Mouse (Mus musculus) ES-Bruce4 (cell line): Measurements from ENCODE around the gene Nosip. TPM values are rescaled to one million over a fixed set of nuclear protein-coding genes. Genes with fewer than 3 reads are reported as not detected.
A peak's percentile ranks its signal among the peaks of the same experiment; 100 is the strongest.

Experiments used
- H3K27ac ChIP-seq: 2 replicates; pipeline ENCODE4 v1.5.1; 2012; ENCODE audit warnings: low read length, inconsistent platforms; ENCODE audit not compliant: insufficient read depth
- H3K27me3 ChIP-seq: 2 replicates; pipeline ENCODE4 v1.6.1; 2012; ENCODE audit warnings: mild to moderate bottlenecking, low read length, inconsistent platforms; ENCODE audit not compliant: control insufficient read depth, poor library complexity, insufficient read depth, severe bottlenecking
- H3K36me3 ChIP-seq: 2 replicates; pipeline ENCODE4 v1.6.1; 2012; ENCODE audit warnings: inconsistent platforms, mild to moderate bottlenecking, low read length, moderate library complexity; ENCODE audit not compliant: control insufficient read depth, poor library complexity, insufficient read depth, severe bottlenecking
- H3K4me1 ChIP-seq: one replicate; pipeline ENCODE4 v1.8.1; 2011; ENCODE audit warnings: low read length; ENCODE audit not compliant: control insufficient read depth, insufficient read depth
- H3K4me3 ChIP-seq: 2 replicates; pipeline ENCODE4 v1.5.1; 2011; ENCODE audit warnings: low read depth, mild to moderate bottlenecking, low read length
- H3K9ac ChIP-seq: 2 replicates; pipeline ENCODE4 v1.6.1; 2012; ENCODE audit warnings: low read depth, mild to moderate bottlenecking, inconsistent platforms; ENCODE audit not compliant: poor library complexity, severe bottlenecking
- H3K9me3 ChIP-seq: replicated peaks from 2 replicates; pipeline ENCODE4 v1.6.1; 2012; ENCODE audit warnings: mild to moderate bottlenecking, low read length, inconsistent platforms; ENCODE audit not compliant: control insufficient read depth, poor library complexity, insufficient read depth, severe bottlenecking
- CTCF ChIP-seq: IDR thresholded peaks from one replicate; pipeline ENCODE4 v1.8.1; 2011; ENCODE audit warnings: low read depth, low read length
- EP300 ChIP-seq: IDR thresholded peaks from 2 replicates; pipeline ENCODE4 v1.6.1; 2011; ENCODE audit warnings: low read depth, low read length; ENCODE audit not compliant: insufficient read depth
- POLR2A ChIP-seq: IDR thresholded peaks from one replicate; pipeline ENCODE4 v1.8.1; 2011; ENCODE audit warnings: low read length; ENCODE audit not compliant: insufficient read depth
- polyA plus RNA-seq: library from polyadenylated mRNA; stranded (reverse); fragments of >200 nt; gene quantifications from 2 replicates; pipeline ENCODE4 v1.2.4, GENCODE M21; 2011; ENCODE audit warnings: low read depth; ENCODE audit not compliant: missing spikeins, insufficient read depth, insufficient read length

Gene Nosip
- polyA plus RNA-seq, 1 experiment = 62.4 TPM

GRCm38 (mm10) chr7:45061532-45062075, 625 bp upstream of the Nosip start:
- no peak overlapping the region for H3K27ac ChIP-seq
- no peaks in the 10 kb centered on the region for H3K36me3 ChIP-seq
- H3K4me1 ChIP-seq = no peaks in the 10 kb centered on the region
- no peak for TF ChIP-seq POLR2A
- no peak for TF ChIP-seq EP300
- TF ChIP-seq CTCF = no peak
- H3K9me3 ChIP-seq = no peaks in the 10 kb centered on the region
- H3K9ac ChIP-seq = peak overlapping the region; percentile 15; the same call in 1 of the 2 replicates
- no peaks in the 10 kb centered on the region for H3K27me3 ChIP-seq
- peak overlapping the region; percentile 54 for H3K4me3 ChIP-seq

GRCm38 (mm10) chr7:45067190-45067999, 5.2 kb downstream of the Nosip start:
- peak overlapping the region; percentile 68 for H3K27ac ChIP-seq
- H3K9ac ChIP-seq = peak overlapping the region; percentile 24; the same call in 1 of the 2 replicates
- H3K9me3 ChIP-seq = no peaks in the 10 kb centered on the region
- H3K4me1 ChIP-seq = no peaks in the 10 kb centered on the region
- H3K4me3 ChIP-seq = no peak overlapping the region
- TF ChIP-seq CTCF (no peak), POLR2A (no peak), EP300 (no peak)
- H3K36me3 ChIP-seq = no peaks in the 10 kb centered on the region
- no peaks in the 10 kb centered on the region for H3K27me3 ChIP-seq

GRCm38 (mm10) chr7:45068000-45068318, 5.7 kb downstream of the Nosip start:
- TF ChIP-seq CTCF (peak; percentile 99), POLR2A (no peak), EP300 (peak; percentile 80; the same call in 1 of the 2 replicates)
- H3K4me1 ChIP-seq = no peaks in the 10 kb centered on the region
- H3K36me3 ChIP-seq = no peaks in the 10 kb centered on the region
- H3K27ac ChIP-seq = peak overlapping the region; percentile 68
- no peaks in the 10 kb centered on the region for H3K27me3 ChIP-seq
- no peak overlapping the region for H3K4me3 ChIP-seq
- no peaks in the 10 kb centered on the region for H3K9me3 ChIP-seq
- peak overlapping the region; percentile 24; the same call in 1 of the 2 replicates for H3K9ac ChIP-seq

GRCm38 (mm10) chr7:45069671-45070070, 7.4 kb downstream of the Nosip start:
- Histone ChIP-seq H3K27me3 (no peaks in the 10 kb centered on the region), H3K9me3 (no peaks in the 10 kb centered on the region), H3K4me3 (no peak overlapping the region), H3K36me3 (no peaks in the 10 kb centered on the region), H3K9ac (no peak overlapping the region), H3K4me1 (no peaks in the 10 kb centered on the region), H3K27ac (no peak overlapping the region)
- no peak for TF ChIP-seq EP300
- TF ChIP-seq POLR2A = no peak
- no peak for TF ChIP-seq CTCF

- no peak overlapping the region for H3K9ac ChIP-seq
These were observed 10.0 kb downstream of the Nosip start for GRCm38 (mm10) chr7:45072230-45072629.

GRCm38 (mm10) chr7:45073171-45073707, 11.0 kb downstream of the Nosip start:
- H3K4me1 ChIP-seq = no peaks in the 10 kb centered on the region
- H3K4me3 ChIP-seq = no peak overlapping the region
- TF ChIP-seq CTCF (no peak), EP300 (no peak), POLR2A (no peak)
- no peaks in the 10 kb centered on the region for H3K9me3 ChIP-seq
- no peaks in the 10 kb centered on the region for H3K36me3 ChIP-seq
- H3K27me3 ChIP-seq = no peaks in the 10 kb centered on the region
- H3K9ac ChIP-seq = no peak overlapping the region
- H3K27ac ChIP-seq = no peak overlapping the region

More at GRCm38 (mm10) chr7:45072230-45072629, 10.0 kb downstream of the Nosip start:
- TF ChIP-seq CTCF = peak; percentile 82
- TF ChIP-seq POLR2A = no peak
- Histone ChIP-seq H3K27me3 (no peaks in the 10 kb centered on the region), H3K9me3 (no peaks in the 10 kb centered on the region), H3K4me3 (no peak overlapping the region), H3K4me1 (no peaks in the 10 kb centered on the region), H3K27ac (no peak overlapping the region), H3K36me3 (no peaks in the 10 kb centered on the region)
